ENCODE assay signal across 19 mouse cellular contexts in genomic region chr13:116986658-116987057, GRCm38 (mm10). TPM values are rescaled to one million over a fixed set of nuclear protein-coding genes. Genes with fewer than 3 reads are reported as not detected.
DNase-seq lines count a peak whose midpoint lies in the region; ATAC-seq and TF ChIP-seq lines count a peak whose summit lies in the region.
"Had no signal": no experiment of that assay in that cellular context is flagged by ENCODE, and none has a peak within 500 bp of the region (broad histone marks: within the 10 kb centered on the region; RNA-seq: fewer than 3 reads in every experiment).

No protein-coding gene starts in this region.

- H3K9ac ChIP-seq in forebrain, embryonic 11.5 days (ENCODE audit: low read length): no peak overlapping the region
- no peak overlapping the region for H3K9ac ChIP-seq in forebrain, embryonic 16.5 days (replicated peaks; ENCODE audit: low read depth, low read length)
- H3K9ac ChIP-seq in lung, embryonic 14.5 days: no peak overlapping the region
- H3K9ac ChIP-seq in neural tube, embryonic 15.5 days (replicated peaks): no peak overlapping the region
- H3K9ac ChIP-seq: embryonic facial prominence, embryonic 12.5 days; forebrain, embryonic 15.5 days; heart, embryonic 13.5 days; hindbrain, embryonic 12.5 days had no signal

- 95% methylated on average over 7 of the region's 7 CpGs for WGBS in forebrain, embryonic 11.5 days
- 94% methylated on average over 7 of the region's 7 CpGs for WGBS in forebrain, embryonic 16.5 days
- 89% methylated on average over 7 of the region's 7 CpGs for WGBS in lung, embryonic 14.5 days
- WGBS in neural tube, embryonic 15.5 days: 92% methylated on average over 7 of the region's 7 CpGs

- ATAC-seq in forebrain, embryonic 11.5 days (replicated peaks; ENCODE audit: low FRiP score): 0 out of 2 replicates have a peak, but pooled peaks have one; percentile 50
- no peak for ATAC-seq in forebrain, embryonic 16.5 days
- ATAC-seq in lung, embryonic 14.5 days (ENCODE audit: insufficient read depth): 0 out of 2 replicates have a peak, but pooled peaks have one; percentile 13
- ATAC-seq in neural tube, embryonic 15.5 days (ENCODE audit: low FRiP score): 0 out of 2 replicates have a peak, but pooled peaks have one; percentile 6
- ATAC-seq in erythroid progenitor cell, adult 5-6 weeks (replicated peaks; ENCODE audit: low FRiP score, poor library complexity, severe bottlenecking): no peak
- ATAC-seq: forebrain, embryonic 15.5 days had no signal

- H3K4me2 ChIP-seq in forebrain, embryonic 11.5 days (ENCODE audit: low read depth, low read length, severe bottlenecking): no peak overlapping the region
- no peak overlapping the region for H3K4me2 ChIP-seq in forebrain, embryonic 16.5 days (ENCODE audit: low read length)
- H3K4me2 ChIP-seq in lung, embryonic 14.5 days: no peak overlapping the region
- H3K4me2 ChIP-seq in neural tube, embryonic 15.5 days: no peak overlapping the region
- H3K4me2 ChIP-seq: embryonic facial prominence, embryonic 12.5 days; forebrain, embryonic 15.5 days; heart, embryonic 13.5 days; hindbrain, embryonic 12.5 days had no signal

- no peak overlapping the region for H3K4me3 ChIP-seq in forebrain, embryonic 11.5 days (ENCODE audit: low read depth, low read length)
- H3K4me3 ChIP-seq in forebrain, embryonic 16.5 days (replicated peaks; ENCODE audit: low read length): no peak overlapping the region
- H3K4me3 ChIP-seq in lung, embryonic 14.5 days (ENCODE audit: low read depth, low read length): no peak overlapping the region
- H3K4me3 ChIP-seq in neural tube, embryonic 15.5 days (replicated peaks): no peak overlapping the region
- H3K4me3 ChIP-seq: embryonic facial prominence, embryonic 12.5 days; forebrain, embryonic 15.5 days; heart, embryonic 13.5 days; hindbrain, embryonic 12.5 days had no signal

- H3K9me3 ChIP-seq in forebrain, embryonic 11.5 days (ENCODE audit: control insufficient read depth, low read length): no peaks in the 10 kb centered on the region
- H3K9me3 ChIP-seq in forebrain, embryonic 16.5 days (ENCODE audit: control insufficient read depth, low read length): no peaks in the 10 kb centered on the region
- no peaks in the 10 kb centered on the region for H3K9me3 ChIP-seq in lung, embryonic 14.5 days (ENCODE audit: low read depth, low read length)
- no peaks in the 10 kb centered on the region for H3K9me3 ChIP-seq in neural tube, embryonic 15.5 days (replicated peaks)
- H3K9me3 ChIP-seq: embryonic facial prominence, embryonic 12.5 days; forebrain, embryonic 15.5 days; heart, embryonic 13.5 days; hindbrain, embryonic 12.5 days had no signal

- H3K4me1 ChIP-seq in forebrain, embryonic 11.5 days (replicated peaks; ENCODE audit: control insufficient read depth, insufficient read depth, low read length): no peaks in the 10 kb centered on the region
- H3K4me1 ChIP-seq in forebrain, embryonic 16.5 days (replicated peaks; ENCODE audit: control insufficient read depth, insufficient read depth, low read length): no peaks in the 10 kb centered on the region
- no peaks in the 10 kb centered on the region for H3K4me1 ChIP-seq in lung, embryonic 14.5 days (ENCODE audit: insufficient read depth)
- peaks cover 14% of the 10 kb centered on the region for H3K4me1 ChIP-seq in neural tube, embryonic 15.5 days
- H3K4me1 ChIP-seq: forebrain, embryonic 15.5 days had no signal

- H3K27me3 ChIP-seq in forebrain, embryonic 11.5 days (ENCODE audit: control insufficient read depth, insufficient read depth, low read length): no peaks in the 10 kb centered on the region
- no peaks in the 10 kb centered on the region for H3K27me3 ChIP-seq in forebrain, embryonic 16.5 days (replicated peaks; ENCODE audit: control insufficient read depth, insufficient read depth, low read length)
- H3K27me3 ChIP-seq in lung, embryonic 14.5 days (ENCODE audit: insufficient read depth, low read length): no peaks in the 10 kb centered on the region
- H3K27me3 ChIP-seq in neural tube, embryonic 15.5 days (replicated peaks): no peaks in the 10 kb centered on the region
- H3K27me3 ChIP-seq: embryonic facial prominence, embryonic 12.5 days; forebrain, embryonic 15.5 days; heart, embryonic 13.5 days; hindbrain, embryonic 12.5 days had no signal

- no peak for TF ChIP-seq CTCF in lung, embryonic 14.5 days (IDR thresholded peaks at IDR 0.05; ENCODE audit: low read depth)

- no peaks in the 10 kb centered on the region for H3K36me3 ChIP-seq in forebrain, embryonic 11.5 days (ENCODE audit: control insufficient read depth, insufficient read depth, low read length)
- no peaks in the 10 kb centered on the region for H3K36me3 ChIP-seq in forebrain, embryonic 16.5 days (ENCODE audit: control insufficient read depth, insufficient read depth)
- H3K36me3 ChIP-seq in lung, embryonic 14.5 days (ENCODE audit: insufficient read depth): no peaks in the 10 kb centered on the region
- H3K36me3 ChIP-seq in neural tube, embryonic 15.5 days: no peaks in the 10 kb centered on the region
- H3K36me3 ChIP-seq: embryonic facial prominence, embryonic 12.5 days; forebrain, embryonic 15.5 days; heart, embryonic 13.5 days; hindbrain, embryonic 12.5 days had no signal

- H3K27ac ChIP-seq in forebrain, embryonic 11.5 days (ENCODE audit: low read depth, low read length): no peak overlapping the region
- no peak overlapping the region for H3K27ac ChIP-seq in forebrain, embryonic 16.5 days (ENCODE audit: low read length)
- H3K27ac ChIP-seq in lung, embryonic 14.5 days (ENCODE audit: low read depth): no peak overlapping the region
- H3K27ac ChIP-seq in neural tube, embryonic 15.5 days (replicated peaks): no peak overlapping the region
- H3K27ac ChIP-seq: embryonic facial prominence, embryonic 12.5 days; forebrain, embryonic 15.5 days; heart, embryonic 13.5 days; hindbrain, embryonic 12.5 days had no signal

- no peak for DNase-seq in forebrain, embryonic 11.5 days (ENCODE audit: low spot score)
- DNase-seq in lung, embryonic 14.5 days: no peak
- no peak for DNase-seq in lung, postnatal 4 days
- DNase-seq in neural tube, embryonic 10.5 days (ENCODE audit: extremely low spot score, low spot score): no peak
- DNase-seq in kidney, postnatal 25 days: no peak
- DNase-seq: adrenal gland, postnatal 14 days; cerebellum, adult 11-12 months; cerebellum, adult 9-10 months; cerebellum, postnatal 25 days; gastrocnemius, postnatal 14 days; heart, postnatal 36 days had no signal

RNA-seq across cellular contexts. Expression of gene Parp8, which starts 38.7 kb away (rescaled TPM):
- polyA plus RNA-seq in forebrain, embryonic 11.5 days (2014; fragmentation: Nextera tagmentation; extraction: Ambion mirVana): 15.0 and 15.4 TPM in 2 replicates
- polyA plus RNA-seq in forebrain, embryonic 16.5 days (2015; fragmentation: Nextera tagmentation; extraction: Ambion mirVana): 19.2 and 24.1 TPM in 2 replicates
- polyA plus RNA-seq in lung, embryonic 14.5 days (2014; fragmentation: Nextera tagmentation; extraction: Ambion mirVana): 12.3 and 12.8 TPM in 2 replicates
- polyA plus RNA-seq in neural tube, embryonic 15.5 days (2015; fragmentation: Nextera tagmentation; extraction: Ambion mirVana): 30.3 and 39.9 TPM in 2 replicates
- total RNA-seq in erythroid progenitor cell, adult 5-6 weeks (2015; ENCODE audit: low replicate concordance): 9.7 and 22.6 TPM in 2 replicates
- 7.1 and 11.2 TPM in 2 replicates for total RNA-seq in erythroid progenitor cell, adult 5-6 weeks (2017; ENCODE audit: low replicate concordance)
- total RNA-seq: MEL had no signal

Comparison
In these comparisons a context has a peak if more than half of its experiments do, and no peak if none do; other contexts are left out.
1. ATAC-seq: peak in forebrain, embryonic 11.5 days (single experiment), lung, embryonic 14.5 days (single experiment) and neural tube, embryonic 15.5 days (single experiment); none in forebrain, embryonic 16.5 days (single experiment) and erythroid progenitor cell, adult 5-6 weeks (single experiment).